Mouse (Mus musculus) liver, postnatal 0 days (tissue): ENCODE measurements around the gene Slbp. TPM values are rescaled to one million over a fixed set of nuclear protein-coding genes. Genes with fewer than 3 reads are reported as not detected.

Experiments used
- ATAC-seq: fragments of 200-750 bp; cut with Nextera tagmentation; 2 replicates; pipeline ENCODE4 v1.8.0; 2017; ENCODE audit warnings: mild to moderate bottlenecking, moderate library complexity
- DNase-seq: peaks from one replicate; pipeline ENCODE4 v3.0.0-alpha.2; 2016
- H3K27ac ChIP-seq: fragments of 300-500 bp; sonication (generic); 2 replicates; pipeline ENCODE4 v1.5.1; 2014; ENCODE audit warnings: antibody characterized with exemption, moderate library complexity, mild to moderate bottlenecking, low read depth
- H3K27me3 ChIP-seq: fragments of 300-500 bp; sonication (generic); 2 replicates; pipeline ENCODE4 v1.6.1; 2014; ENCODE audit warnings: low read length, control low read depth, mixed read lengths; ENCODE audit not compliant: insufficient read depth
- H3K36me3 ChIP-seq: fragments of 300-500 bp; sonication (generic); replicated peaks from 2 replicates; pipeline ENCODE4 v1.6.1; 2014; ENCODE audit warnings: mild to moderate bottlenecking, control low read depth, low read length, moderate library complexity, mixed read lengths; ENCODE audit not compliant: insufficient read depth
- H3K4me1 ChIP-seq: fragments of 300-500 bp; sonication (generic); 2 replicates; pipeline ENCODE4 v1.6.1; 2014; ENCODE audit warnings: antibody characterized with exemption, mild to moderate bottlenecking, control low read depth; ENCODE audit not compliant: insufficient read depth
- H3K4me2 ChIP-seq: fragments of 300-500 bp; sonication (generic); 2 replicates; pipeline ENCODE4 v1.6.1; 2014; ENCODE audit warnings: low read depth, mild to moderate bottlenecking, low read length, moderate library complexity, mixed read lengths
- H3K4me3 ChIP-seq: fragments of 300-500 bp; sonication (generic); 2 replicates; pipeline ENCODE4 v1.5.1; 2014; ENCODE audit warnings: low read depth, low read length
- H3K9ac ChIP-seq: fragments of 300-500 bp; sonication (generic); replicated peaks from 2 replicates; pipeline ENCODE4 v1.6.1; 2014; ENCODE audit warnings: mild to moderate bottlenecking, moderate library complexity
- H3K9me3 ChIP-seq: fragments of 300-500 bp; sonication (generic); 2 replicates; pipeline ENCODE4 v1.6.1; 2016; ENCODE audit warnings: mild to moderate bottlenecking, control low read depth, low read length, mixed read lengths
- CTCF ChIP-seq: sonication (generic); IDR thresholded peaks from 2 replicates; pipeline ENCODE4 v1.5.1; 2016; ENCODE audit warnings: antibody characterized with exemption, low read depth
- EP300 ChIP-seq: IDR thresholded peaks from 2 replicates; pipeline ENCODE4 v1.6.1; 2016; ENCODE audit warnings: antibody characterized with exemption, low read depth, mild to moderate bottlenecking
- WGBS: fragments of 180-500 bp; shearing (Covaris S2); extraction: QIAGEN DNeasy Blood & Tissue Kit; methylation state at CpG from one replicate; pipeline ENCODE4 v1.1.7; 2014; ENCODE audit not compliant: insufficient replicate concordance; 5-methylcytosine and 5-hydroxymethylcytosine counted together
- polyA plus RNA-seq: library from polyadenylated mRNA; unstranded; fragments of >200 nt; fragmentation: Nextera tagmentation; extraction: Ambion mirVana; gene quantifications from 2 replicates; pipeline ENCODE4 v1.2.1, GENCODE M21; 2015

The Slbp gene
- polyA plus RNA-seq, 1 experiment from 2014 or later: 150 TPM

GRCm38 (mm10) chr5:33689221-33689844 lies 37.0 kb upstream of the Slbp start:
- Histone ChIP-seq H3K36me3 (no peaks in the 10 kb centered on the region), H3K4me2 (no peak overlapping the region), H3K9me3 (no peaks in the 10 kb centered on the region), H3K27me3 (0 out of 2 replicates have a peak, but pooled peaks cover 4% of the 10 kb centered on the region), H3K9ac (no peak overlapping the region), H3K27ac (no peak overlapping the region), H3K4me1 (peaks cover 15% of the 10 kb centered on the region), H3K4me3 (no peak overlapping the region)
- DNase-seq: no peak
- no peak for ATAC-seq
- TF ChIP-seq EP300: no peak
- TF ChIP-seq CTCF: no peak
- WGBS: 82% methylated on average over 20 of the region's 20 CpGs

DNA sequence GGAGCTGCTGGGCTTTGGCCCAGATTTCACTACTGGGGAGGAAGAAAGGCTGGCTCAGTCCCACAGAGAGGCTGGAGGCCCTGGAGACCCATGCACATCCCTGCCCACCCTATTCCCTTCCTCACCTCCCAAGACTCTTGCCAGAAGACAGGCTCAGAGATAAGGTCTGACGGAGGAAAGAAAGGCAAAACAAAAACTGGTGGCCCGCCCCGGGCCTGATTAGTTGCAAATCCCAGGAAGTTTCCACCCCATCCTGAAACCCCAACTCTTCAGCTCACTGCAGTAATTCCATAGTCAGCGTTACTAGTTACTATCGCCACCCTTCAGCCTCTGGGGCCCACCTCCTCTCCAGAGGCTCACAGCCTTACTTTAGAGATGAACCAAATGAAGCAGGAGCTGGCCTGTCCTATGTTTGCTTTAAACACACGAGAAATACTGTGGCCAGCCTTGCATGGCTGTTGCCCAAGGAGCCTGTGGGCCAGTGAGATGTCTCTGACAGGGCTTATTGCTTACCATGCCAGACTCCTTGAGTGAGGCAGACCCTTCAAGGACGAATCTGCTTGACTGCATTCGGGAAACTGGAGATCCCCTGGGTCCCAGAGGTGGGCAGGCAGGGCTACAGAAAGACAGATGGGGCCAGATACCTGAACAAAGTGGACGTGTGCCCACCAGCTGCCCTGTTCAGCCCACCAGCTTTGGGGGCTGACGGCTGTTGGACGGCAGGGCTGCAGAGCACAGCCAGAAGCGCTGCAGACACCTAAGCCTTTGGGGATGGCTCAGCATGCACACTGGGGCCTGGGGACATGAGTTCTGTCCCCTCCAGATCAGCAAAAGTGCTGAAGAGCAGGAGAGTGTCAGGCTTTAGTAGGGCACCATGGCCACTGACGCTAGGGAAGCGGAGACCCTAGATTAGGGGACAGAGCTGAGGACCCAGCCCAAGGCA lies 36.2 kb upstream of the Slbp start:
- no peak overlapping the region for H3K27ac ChIP-seq
- DNase-seq (no peak), ATAC-seq (no peak)
- no peak overlapping the region for H3K4me2 ChIP-seq
- no peak overlapping the region for H3K4me3 ChIP-seq
- no peaks in the 10 kb centered on the region for H3K9me3 ChIP-seq
- H3K27me3 ChIP-seq: 0 out of 2 replicates have a peak, but pooled peaks cover 4% of the 10 kb centered on the region
- H3K4me1 ChIP-seq: peaks cover 15% of the 10 kb centered on the region
- no peaks in the 10 kb centered on the region for H3K36me3 ChIP-seq
- TF ChIP-seq CTCF: no peak
- no peak for TF ChIP-seq EP300
- 70% methylated on average over 14 of the region's 14 CpGs for WGBS
- no peak overlapping the region; the same call in 1 of the 2 replicates for H3K9ac ChIP-seq

GRCm38 (mm10) chr5:33687142-33687541 lies 34.8 kb upstream of the Slbp start:
- TF ChIP-seq EP300: no peak
- no peak for TF ChIP-seq CTCF
- WGBS: 58% methylated on average over 4 of the region's 4 CpGs
- Histone ChIP-seq H3K4me3 (no peak overlapping the region), H3K9ac (no peak overlapping the region), H3K27me3 (no peaks in the 10 kb centered on the region), H3K36me3 (no peaks in the 10 kb centered on the region), H3K4me1 (peaks cover 15% of the 10 kb centered on the region), H3K27ac (no peak overlapping the region), H3K4me2 (no peak overlapping the region), H3K9me3 (no peaks in the 10 kb centered on the region)
- DNase-seq (peak; percentile 42), ATAC-seq (peak; percentile 73; the same call in 1 of the 2 replicates)

DNA sequence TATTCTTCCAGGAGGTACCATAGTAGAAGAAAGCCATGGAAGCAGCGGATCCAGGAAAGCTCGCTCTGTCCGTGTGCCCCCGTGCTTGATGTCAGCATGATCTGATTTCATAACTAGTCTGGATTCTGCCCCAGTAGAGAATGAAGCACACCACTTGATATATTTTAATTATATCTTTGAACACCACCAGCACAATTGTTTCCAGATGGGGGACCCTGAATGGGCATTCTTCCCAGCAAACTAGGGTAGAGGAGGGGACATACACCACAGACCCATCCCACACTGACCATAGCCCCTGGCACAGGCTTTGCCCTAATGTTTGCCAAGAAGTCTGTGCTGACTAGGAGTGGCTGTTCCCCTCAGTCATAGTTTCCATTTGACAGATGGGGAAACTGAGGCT lies 32.6 kb upstream of the Slbp start:
- H3K27ac ChIP-seq: no peak overlapping the region
- WGBS: 86% methylated on average over 4 of the region's 4 CpGs
- H3K9ac ChIP-seq: no peak overlapping the region

GRCm38 (mm10) chr5:33683897-33684652 lies 31.7 kb upstream of the Slbp start:
- Histone ChIP-seq H3K27ac (no peak overlapping the region), H3K4me1 (peaks cover 15% of the 10 kb centered on the region), H3K27me3 (no peaks in the 10 kb centered on the region), H3K4me2 (no peak overlapping the region), H3K36me3 (no peaks in the 10 kb centered on the region), H3K9ac (no peak overlapping the region), H3K9me3 (no peaks in the 10 kb centered on the region), H3K4me3 (no peak overlapping the region)
- DNase-seq: peak; percentile 38
- no peak for ATAC-seq
- WGBS: 43% methylated on average over 7 of the region's 7 CpGs
- TF ChIP-seq EP300: no peak
- TF ChIP-seq CTCF: peak; percentile 74

More for the DNA sequence above, 32.6 kb upstream of the Slbp start:
- Histone ChIP-seq H3K27me3 (no peaks in the 10 kb centered on the region), H3K4me2 (no peak overlapping the region), H3K36me3 (no peaks in the 10 kb centered on the region), H3K4me3 (no peak overlapping the region), H3K9me3 (no peaks in the 10 kb centered on the region), H3K4me1 (peaks cover 15% of the 10 kb centered on the region)
- TF ChIP-seq CTCF (no peak), EP300 (no peak)
- DNase-seq: no peak
- no peak for ATAC-seq

DNA sequence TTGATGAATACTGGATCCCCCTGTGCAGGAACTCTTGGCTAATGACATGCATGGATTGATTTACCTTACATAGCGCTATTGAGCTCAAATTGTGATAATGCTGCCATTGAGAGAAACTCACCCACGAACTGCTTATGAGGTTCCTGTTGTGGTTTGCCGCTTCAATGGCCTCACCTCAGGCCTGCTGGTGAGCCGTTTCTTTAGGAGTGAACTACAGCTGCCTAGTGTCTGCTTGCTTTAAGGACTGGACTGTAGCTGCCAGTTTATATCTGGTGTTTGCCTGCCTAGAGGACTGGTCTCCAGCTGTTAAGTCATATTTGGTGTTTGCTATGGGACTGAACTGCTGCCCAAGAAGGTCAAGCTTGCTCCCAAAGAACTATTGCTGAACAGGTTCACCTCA lies 30.6 kb upstream of the Slbp start:
- TF ChIP-seq EP300 (no peak), CTCF (no peak)
- no peak overlapping the region for H3K27ac ChIP-seq
- no peaks in the 10 kb centered on the region for H3K27me3 ChIP-seq
- ATAC-seq: no peak
- H3K4me2 ChIP-seq: no peak overlapping the region
- H3K4me1 ChIP-seq: peaks cover 7% of the 10 kb centered on the region
- WGBS: 59% methylated on average over 4 of the region's 4 CpGs
- DNase-seq: no peak
- H3K4me3 ChIP-seq: no peak overlapping the region
- no peak overlapping the region for H3K9ac ChIP-seq
- no peaks in the 10 kb centered on the region for H3K36me3 ChIP-seq
- no peaks in the 10 kb centered on the region for H3K9me3 ChIP-seq
